Mouse (Mus musculus) ES-Bruce4 (cell line): ENCODE results near the gene Sbk3.
A peak's percentile ranks its signal among the peaks of the same experiment; 100 is the strongest.

ENCODE experiments used
- EP300 ChIP-seq: IDR thresholded peaks from 2 replicates; pipeline ENCODE4 v1.6.1; 2011; ENCODE audit warnings: low read depth, low read length; ENCODE audit not compliant: insufficient read depth
- POLR2A ChIP-seq: IDR thresholded peaks from one replicate; pipeline ENCODE4 v1.8.1; 2011; ENCODE audit warnings: low read length; ENCODE audit not compliant: insufficient read depth

- TF ChIP-seq POLR2A: no peak
- TF ChIP-seq EP300: 0 out of 2 replicates have a peak, but pooled peaks have one; percentile 13
Observed at GRCm38 (mm10) chr7:4938456-4938855, 32.5 kb downstream of the Sbk3 start.
